Mouse (Mus musculus) 3134 (cell line): ENCODE results near the gene Gm34653.
A peak's percentile ranks its signal among the peaks of the same experiment; 100 is the strongest.
"Not testable (repeated sequence)": the region's sequence is repeated elsewhere in the genome, so short reads cannot be mapped to it uniquely, and the experiment has no call there.

Experiments
- DNase-seq: peaks from one replicate; pipeline ENCODE4 v3.0.0-alpha.2; 2011; ENCODE audit warnings: low spot score; ENCODE audit not compliant: insufficient read length; ENCODE audit errors: extremely low read depth

The Gm34653 gene

DNA sequence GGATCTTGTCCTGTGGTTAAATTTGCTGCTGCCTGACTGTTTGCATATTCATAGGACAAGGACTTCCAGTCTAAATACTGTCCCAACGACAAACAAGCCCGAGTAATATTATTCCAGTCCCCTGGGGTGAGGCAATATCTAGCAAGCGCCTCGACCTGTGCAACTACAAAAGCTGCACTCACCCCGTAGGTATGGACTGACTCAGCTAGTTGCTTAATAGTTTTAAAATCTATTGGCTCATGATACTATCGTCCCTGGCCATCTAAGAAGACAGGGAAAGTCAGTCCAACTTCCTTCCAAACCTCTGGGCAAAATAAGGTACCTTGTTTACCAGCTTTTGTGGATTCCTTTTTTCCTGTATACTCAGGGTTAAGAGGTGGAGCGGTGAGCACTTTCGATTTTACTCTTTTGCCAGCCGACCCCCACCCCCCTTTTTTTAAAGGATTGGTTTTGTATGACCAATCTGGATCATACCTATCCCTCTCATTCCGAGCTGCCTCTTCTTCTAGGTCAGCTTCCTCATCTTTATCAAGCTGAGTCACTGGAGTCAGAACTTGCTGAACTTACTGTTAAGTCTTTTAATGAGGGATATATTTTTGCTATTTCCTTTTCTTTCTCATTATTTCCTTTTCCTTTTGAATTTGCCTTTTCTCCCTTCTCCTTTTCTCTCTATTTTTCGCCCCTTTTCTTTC is at the start of gene Gm34653:
Gm34653 (plus strand) TSS at position 242 of the 692 bp plus-strand sequence.
- not testable (repeated sequence) for DNase-seq

- no peak for DNase-seq
Observed at GRCm38 (mm10) chr2:34783064-34784020, 49.5 kb upstream of the Gm34653 start.

- no peak for DNase-seq
Observed at GRCm38 (mm10) chr2:34784085-34784484, 48.7 kb upstream of the Gm34653 start.

- no peak for DNase-seq
Observed at GRCm38 (mm10) chr2:34790282-34790681, 42.5 kb upstream of the Gm34653 start.

- not testable (repeated sequence) for DNase-seq
Observed at GRCm38 (mm10) chr2:34792543-34792942, 40.3 kb upstream of the Gm34653 start.

- DNase-seq, result no peak
Observed at GRCm38 (mm10) chr2:34794511-34794910, 38.3 kb upstream of the Gm34653 start.

GRCm38 (mm10) chr2:34795426-34795825 is 37.4 kb upstream of the Gm34653 start:
- no peak for DNase-seq

- DNase-seq, result peak; percentile 88
Observed at GRCm38 (mm10) chr2:34799357-34800256, 33.2 kb upstream of the Gm34653 start, which contains the start of gene Rabepk. Gene Rabepk, minus strand, starts transcription at chr2:34799912.

DNA sequence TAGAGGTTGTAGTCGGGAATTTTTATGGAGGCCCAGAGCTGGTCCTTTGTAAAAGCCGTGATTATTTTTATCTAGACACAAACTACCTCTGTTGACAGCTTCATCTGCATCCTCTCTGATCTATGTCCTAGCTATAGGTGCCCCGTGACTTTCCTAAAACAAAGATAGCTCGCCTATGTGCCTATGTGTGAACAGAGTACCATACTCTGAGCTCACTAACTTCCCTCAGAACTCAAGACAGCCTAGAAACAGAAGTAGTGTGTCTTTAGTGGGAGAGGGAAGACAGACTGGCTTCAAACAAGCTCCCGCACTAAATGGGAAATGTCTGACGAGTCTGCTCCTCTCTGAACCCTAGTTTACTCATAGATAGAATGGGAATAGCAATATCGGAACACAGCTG is 32.4 kb upstream of the Gm34653 start:
- no peak for DNase-seq

DNA sequence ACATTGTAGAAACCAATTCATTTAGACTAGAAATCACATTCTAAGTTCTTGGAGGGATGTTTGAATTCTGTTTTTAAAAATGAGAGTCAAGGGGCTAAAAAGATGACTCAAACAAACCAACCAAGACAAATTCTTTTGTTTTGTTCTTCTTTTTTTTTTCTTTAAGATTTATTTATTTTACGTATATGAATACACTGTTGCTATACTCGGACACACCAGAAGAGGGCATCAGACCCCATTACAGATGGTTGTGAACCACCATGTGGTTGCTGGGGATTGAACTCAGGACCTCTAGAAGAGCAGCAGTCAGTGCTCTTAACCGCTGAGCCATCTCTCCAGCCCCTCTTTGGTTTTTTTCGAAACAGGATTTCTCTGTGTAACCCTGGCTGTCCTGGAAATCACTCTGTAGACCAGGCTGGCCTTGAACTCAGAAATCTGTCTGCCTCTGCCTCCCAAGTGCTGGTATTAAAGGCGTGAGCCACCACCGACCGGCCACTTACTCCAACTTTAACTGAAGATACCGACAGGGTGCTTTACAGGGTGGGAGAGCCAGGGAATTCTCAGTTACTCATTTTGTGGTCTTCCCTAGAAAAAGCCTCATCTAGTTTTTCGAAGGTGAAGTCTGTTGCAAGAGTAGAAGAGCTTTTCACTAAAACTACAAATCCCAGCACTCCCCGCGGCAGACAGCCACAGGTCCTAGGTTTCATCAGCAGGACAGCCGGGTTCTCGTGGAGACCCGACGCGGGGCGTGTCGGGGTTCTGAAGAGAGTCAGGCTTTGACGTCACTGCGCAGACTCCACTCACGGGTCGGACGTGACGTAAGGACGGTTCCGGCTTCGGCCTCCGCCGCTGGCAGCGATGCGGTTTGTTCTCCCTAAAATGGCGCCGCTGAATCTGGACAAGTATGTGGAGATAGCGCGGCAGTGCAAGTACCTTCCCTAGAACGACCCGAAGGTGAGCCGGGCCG is 31.0 kb upstream of the Gm34653 start:
- peak; percentile 97 for DNase-seq

- not testable (repeated sequence) for DNase-seq
Observed at GRCm38 (mm10) chr2:34802565-34803245, 30.1 kb upstream of the Gm34653 start.

DNA sequence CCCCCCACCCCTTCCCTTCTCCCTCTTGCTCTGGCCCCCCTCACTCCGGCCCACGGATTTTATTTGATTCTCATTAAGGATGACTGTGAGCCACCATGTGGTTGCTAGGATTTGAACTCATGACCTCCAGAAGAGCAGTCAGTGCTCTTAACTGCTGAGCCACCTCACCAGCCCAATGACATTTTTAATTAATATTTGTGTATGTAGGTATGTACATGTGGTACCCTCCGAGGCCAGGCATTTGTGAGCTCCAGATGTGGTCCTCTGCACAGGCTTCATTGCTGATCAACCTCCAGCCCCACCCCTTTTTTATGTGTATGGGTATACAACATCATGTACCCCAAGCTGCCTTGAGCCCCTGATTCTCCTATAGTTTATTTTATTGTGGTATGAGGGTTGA is 29.1 kb upstream of the Gm34653 start:
- DNase-seq, result no peak

DNA sequence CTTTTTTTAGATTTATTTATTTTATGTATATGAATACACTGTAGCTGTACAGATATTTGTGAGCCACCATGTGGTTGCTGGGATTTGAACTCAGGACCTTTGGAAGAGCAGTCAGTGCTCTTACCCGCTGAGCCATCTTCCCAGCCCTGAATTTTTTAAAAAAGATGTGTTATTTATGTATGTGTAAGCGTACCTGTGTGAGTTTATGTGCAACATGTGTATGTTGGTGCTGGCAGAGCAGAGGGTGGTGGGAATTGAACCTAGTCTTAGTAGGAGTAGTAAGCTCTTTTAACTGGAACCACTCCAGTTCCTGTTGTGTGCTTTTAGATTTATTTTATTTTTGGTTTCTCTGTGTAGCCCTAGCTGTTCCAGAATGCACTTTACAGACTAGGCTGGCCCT is 28.6 kb upstream of the Gm34653 start:
- DNase-seq, result no peak

DNA sequence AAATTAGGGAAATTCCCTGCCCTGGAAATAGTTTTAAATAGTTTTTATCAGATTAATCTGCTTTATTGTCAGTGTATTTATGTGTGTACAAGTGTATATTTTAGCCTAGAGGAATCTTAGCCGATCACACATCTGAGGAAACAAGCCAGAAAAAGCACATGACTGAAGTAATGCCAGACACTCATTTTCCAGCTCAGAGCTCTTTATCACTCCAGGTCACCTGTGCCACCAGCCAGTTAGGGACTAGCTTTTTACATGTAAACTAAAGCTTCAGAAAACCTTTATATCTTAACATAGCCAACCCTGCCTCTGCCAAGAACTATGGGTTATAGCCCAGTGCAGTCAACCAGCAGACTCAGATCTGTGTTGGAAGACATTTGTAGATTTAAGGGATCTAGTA is 28.0 kb upstream of the Gm34653 start:
- no peak for DNase-seq

- no peak for DNase-seq
Observed at GRCm38 (mm10) chr2:34805364-34805950, 27.4 kb upstream of the Gm34653 start.

- no peak for DNase-seq
Observed at GRCm38 (mm10) chr2:34808057-34808456, 24.8 kb upstream of the Gm34653 start.

DNA sequence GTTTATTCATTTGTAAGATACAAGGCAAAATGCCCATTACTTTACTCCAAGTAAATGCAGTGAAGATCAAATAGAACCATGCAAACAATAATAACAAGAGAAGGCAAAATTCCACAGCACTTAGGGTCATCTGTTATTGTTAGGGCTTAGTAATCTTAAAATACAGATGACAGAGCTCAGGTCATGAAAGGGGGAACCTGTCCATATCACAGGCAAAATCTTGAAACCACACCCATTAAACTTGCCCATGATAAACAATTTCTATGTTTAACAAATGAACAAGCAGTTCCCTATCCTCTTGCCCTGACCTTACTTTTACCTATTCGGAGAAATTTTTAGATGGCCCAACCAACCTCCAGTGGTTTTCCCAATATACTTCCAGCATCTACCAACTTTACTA is 23.2 kb upstream of the Gm34653 start:
- DNase-seq, result no peak

GRCm38 (mm10) chr2:34810775-34811174 is 22.0 kb upstream of the Gm34653 start:
- no peak for DNase-seq

GRCm38 (mm10) chr2:34812706-34813105 is 20.1 kb upstream of the Gm34653 start:
- DNase-seq, result no peak
